Mouse (Mus musculus) liver, embryonic 16.5 days (tissue): Measurements from ENCODE around the gene Noxred1. TPM values are rescaled to one million over a fixed set of nuclear protein-coding genes. Genes with fewer than 3 reads are reported as not detected.

ENCODE experiments used
- ATAC-seq: fragments of 200-750 bp; cut with Nextera tagmentation; 2 replicates; pipeline ENCODE4 v1.8.0; 2017; ENCODE audit warnings: low read depth, mild to moderate bottlenecking, moderate number of reproducible peaks, moderate library complexity
- H3K27ac ChIP-seq: fragments of 300-500 bp; sonication (generic); 2 replicates; pipeline ENCODE4 v1.5.1; 2014; ENCODE audit warnings: mild to moderate bottlenecking, low read length
- H3K27me3 ChIP-seq: fragments of 300-500 bp; sonication (generic); 2 replicates; pipeline ENCODE4 v1.6.1; 2014; ENCODE audit warnings: low read depth, low read length, mixed read lengths; ENCODE audit not compliant: control insufficient read depth, insufficient read depth
- H3K36me3 ChIP-seq: fragments of 300-500 bp; sonication (generic); 2 replicates; pipeline ENCODE4 v1.6.1; 2014; ENCODE audit warnings: mild to moderate bottlenecking; ENCODE audit not compliant: control insufficient read depth, insufficient read depth
- H3K4me1 ChIP-seq: fragments of 300-500 bp; sonication (generic); 2 replicates; pipeline ENCODE4 v1.6.1; 2014; ENCODE audit warnings: low read depth, low read length, mixed read lengths; ENCODE audit not compliant: control insufficient read depth
- H3K4me2 ChIP-seq: fragments of 300-500 bp; sonication (generic); 2 replicates; pipeline ENCODE4 v1.6.1; 2014; ENCODE audit warnings: low read depth, low read length, mixed read lengths
- H3K4me3 ChIP-seq: fragments of 300-500 bp; sonication (generic); 2 replicates; pipeline ENCODE4 v1.5.1; 2014; ENCODE audit warnings: low read depth, mild to moderate bottlenecking, low read length
- H3K9ac ChIP-seq: fragments of 300-500 bp; sonication (generic); 2 replicates; pipeline ENCODE4 v1.6.1; 2014; ENCODE audit warnings: low read depth, low read length
- H3K9me3 ChIP-seq: fragments of 300-500 bp; sonication (generic); replicated peaks from 2 replicates; pipeline ENCODE4 v1.6.1; 2016; ENCODE audit warnings: low read length; ENCODE audit not compliant: control insufficient read depth
- WGBS: fragments of 180-500 bp; shearing (Covaris S2); extraction: QIAGEN DNeasy Blood & Tissue Kit; methylation state at CpG from one replicate; pipeline ENCODE4 v1.1.7; 2014; ENCODE audit not compliant: insufficient replicate concordance; 5-methylcytosine and 5-hydroxymethylcytosine counted together
- polyA plus RNA-seq: library from polyadenylated mRNA; unstranded; fragments of >200 nt; fragmentation: Nextera tagmentation; extraction: Ambion mirVana; gene quantifications from 2 replicates; pipeline ENCODE4 v1.2.1, GENCODE M21; 2015

The Noxred1 gene
- polyA plus RNA-seq, 1 experiment from 2014 or later: 0.25 TPM

- Histone ChIP-seq H3K27ac (no peak overlapping the region), H3K4me2 (no peak overlapping the region), H3K9me3 (no peaks in the 10 kb centered on the region), H3K27me3 (no peaks in the 10 kb centered on the region), H3K36me3 (peaks cover 8% of the 10 kb centered on the region; the same call in 1 of the 2 replicates), H3K4me3 (no peak overlapping the region), H3K4me1 (peaks cover 5% of the 10 kb centered on the region), H3K9ac (no peak overlapping the region)
- WGBS: 85% methylated on average over 6 of the region's 6 CpGs
- no peak for ATAC-seq
These were observed 15.3 kb upstream of the Noxred1 start for GRCm38 (mm10) chr12:87253878-87254277.

DNA sequence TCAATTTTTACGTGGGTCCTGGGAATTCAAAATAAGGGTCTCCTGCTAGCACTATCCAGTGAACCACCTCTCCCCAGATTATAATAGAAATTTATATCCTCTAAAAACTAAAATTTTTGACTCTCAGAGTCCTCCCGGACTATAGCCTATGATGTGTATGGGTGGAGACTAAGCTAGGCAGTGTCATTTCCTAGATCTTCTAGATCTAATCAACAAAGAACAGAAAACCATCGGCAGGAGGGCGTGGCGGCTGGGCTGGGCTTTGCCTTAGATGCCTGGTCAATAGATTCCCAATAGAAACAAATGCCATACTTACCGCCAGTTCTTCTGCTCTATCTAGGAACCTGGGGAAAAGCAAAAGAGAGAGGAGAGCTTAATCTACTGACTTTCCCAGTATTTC, 11.6 kb upstream of the Noxred1 start:
- Histone ChIP-seq H3K4me2 (no peak overlapping the region), H3K27me3 (no peaks in the 10 kb centered on the region), H3K27ac (no peak overlapping the region), H3K4me1 (peaks cover 3% of the 10 kb centered on the region), H3K4me3 (no peak overlapping the region), H3K9me3 (no peaks in the 10 kb centered on the region), H3K36me3 (peaks cover 6% of the 10 kb centered on the region; the same call in 1 of the 2 replicates), H3K9ac (no peak overlapping the region)
- ATAC-seq: peak; percentile 69; the same call in 1 of the 2 replicates
- 49% methylated on average over 6 of the region's 6 CpGs for WGBS

DNA sequence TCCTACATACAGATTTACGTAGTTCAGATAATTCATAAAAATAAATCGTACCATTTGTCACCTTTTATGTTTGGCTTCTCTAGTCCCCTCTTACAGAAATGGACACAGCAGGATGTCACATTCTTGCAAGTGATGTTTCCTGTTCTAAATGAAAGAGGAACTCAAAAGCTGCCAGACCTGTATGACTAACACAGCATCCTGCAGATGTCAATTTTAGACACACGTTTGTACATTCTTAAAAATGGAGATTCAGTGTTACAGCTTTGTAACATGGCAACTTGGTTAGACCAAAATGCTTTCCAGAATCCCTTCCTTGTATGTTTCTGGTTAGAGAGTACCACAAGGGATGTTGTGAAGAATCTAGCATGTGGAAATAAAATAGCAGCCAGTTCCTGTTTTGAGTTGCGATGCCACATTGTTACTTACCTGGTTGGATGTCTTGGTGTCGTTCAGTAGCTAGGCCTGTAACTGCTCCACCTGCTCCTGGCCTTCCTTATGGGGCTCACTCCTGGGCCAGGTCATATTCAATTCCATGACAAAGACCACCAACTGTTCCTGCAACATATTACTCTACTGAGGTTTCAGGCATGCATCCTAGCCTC, 1.5 kb downstream of the Noxred1 start:
- Histone ChIP-seq H3K27ac (no peak overlapping the region), H3K9ac (no peak overlapping the region), H3K4me3 (no peak overlapping the region), H3K36me3 (0 out of 2 replicates have a peak, but pooled peaks cover 2% of the 10 kb centered on the region), H3K4me2 (no peak overlapping the region), H3K27me3 (no peaks in the 10 kb centered on the region), H3K4me1 (no peaks in the 10 kb centered on the region), H3K9me3 (no peaks in the 10 kb centered on the region)
- 35% methylated on average over 5 of the region's 5 CpGs for WGBS
- no peak for ATAC-seq

- Histone ChIP-seq H3K4me2 (no peak overlapping the region), H3K9ac (no peak overlapping the region), H3K27ac (no peak overlapping the region), H3K4me1 (no peaks in the 10 kb centered on the region; the same call in 1 of the 2 replicates), H3K4me3 (no peak overlapping the region), H3K36me3 (no peaks in the 10 kb centered on the region), H3K27me3 (no peaks in the 10 kb centered on the region), H3K9me3 (no peaks in the 10 kb centered on the region)
- no peak for ATAC-seq
These were observed 8.1 kb downstream of the Noxred1 start for GRCm38 (mm10) chr12:87230379-87230895.

DNA sequence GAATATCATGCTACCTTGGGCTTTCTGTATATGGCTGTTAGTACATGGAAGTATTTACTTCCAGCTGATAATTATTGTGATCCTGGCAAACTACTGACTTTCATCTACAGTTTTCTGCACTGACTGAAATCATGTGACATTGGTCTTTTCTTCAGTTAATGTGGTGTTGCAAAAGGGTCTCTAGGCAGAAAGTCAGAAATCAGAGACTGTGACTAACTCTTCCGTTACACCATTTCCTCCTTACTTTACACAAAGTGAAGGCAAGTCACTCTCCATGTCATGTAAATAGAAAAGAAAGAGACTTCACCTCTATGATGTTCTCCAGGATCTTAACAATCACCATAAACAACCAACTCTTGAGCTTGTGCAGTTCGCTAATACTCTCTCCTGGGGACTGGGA, 8.9 kb downstream of the Noxred1 start:
- H3K9me3 ChIP-seq: no peaks in the 10 kb centered on the region
- H3K9ac ChIP-seq: no peak overlapping the region
- H3K27me3 ChIP-seq: no peaks in the 10 kb centered on the region
- no peak overlapping the region for H3K4me3 ChIP-seq
- no peak for ATAC-seq
- no peak overlapping the region for H3K4me2 ChIP-seq
- 68% methylated on average over 2 of the region's 2 CpGs for WGBS
- H3K27ac ChIP-seq: no peak overlapping the region
- no peaks in the 10 kb centered on the region for H3K36me3 ChIP-seq
- H3K4me1 ChIP-seq: no peaks in the 10 kb centered on the region; the same call in 1 of the 2 replicates

DNA sequence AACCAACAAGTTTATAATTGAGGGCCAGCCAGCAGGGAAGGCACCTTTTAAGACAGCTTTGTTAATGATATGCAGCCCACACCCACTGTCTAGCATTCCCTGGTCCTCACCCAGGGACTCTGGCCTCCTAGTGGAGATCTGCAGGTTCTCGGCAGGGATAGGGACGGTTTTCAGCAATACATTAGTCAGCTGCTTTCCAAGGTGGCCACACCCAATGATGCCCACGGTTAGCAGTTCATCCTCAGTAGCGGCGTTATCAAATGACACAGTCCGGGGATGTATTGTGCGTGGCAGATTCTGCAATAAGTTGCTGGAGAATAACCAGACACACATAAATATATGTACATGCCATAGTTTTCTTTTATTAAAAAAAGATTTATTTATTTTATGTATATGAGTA, 11.7 kb downstream of the Noxred1 start:
- Histone ChIP-seq H3K4me2 (no peak overlapping the region), H3K36me3 (no peaks in the 10 kb centered on the region), H3K4me1 (no peaks in the 10 kb centered on the region; the same call in 1 of the 2 replicates), H3K27me3 (no peaks in the 10 kb centered on the region), H3K9ac (no peak overlapping the region), H3K9me3 (no peaks in the 10 kb centered on the region), H3K4me3 (no peak overlapping the region), H3K27ac (no peak overlapping the region)
- no peak for ATAC-seq
- 36% methylated on average over 7 of the region's 7 CpGs for WGBS

- Histone ChIP-seq H3K36me3 (no peaks in the 10 kb centered on the region), H3K27me3 (no peaks in the 10 kb centered on the region), H3K4me3 (no peak overlapping the region), H3K9me3 (no peaks in the 10 kb centered on the region), H3K4me1 (no peaks in the 10 kb centered on the region; the same call in 1 of the 2 replicates), H3K9ac (no peak overlapping the region), H3K4me2 (peak overlapping the region; percentile 38; the same call in 1 of the 2 replicates), H3K27ac (no peak overlapping the region)
- 54% methylated on average over 10 of the region's 10 CpGs for WGBS
- no peak for ATAC-seq
These were observed 13.6 kb downstream of the Noxred1 start for GRCm38 (mm10) chr12:87224950-87225349.

DNA sequence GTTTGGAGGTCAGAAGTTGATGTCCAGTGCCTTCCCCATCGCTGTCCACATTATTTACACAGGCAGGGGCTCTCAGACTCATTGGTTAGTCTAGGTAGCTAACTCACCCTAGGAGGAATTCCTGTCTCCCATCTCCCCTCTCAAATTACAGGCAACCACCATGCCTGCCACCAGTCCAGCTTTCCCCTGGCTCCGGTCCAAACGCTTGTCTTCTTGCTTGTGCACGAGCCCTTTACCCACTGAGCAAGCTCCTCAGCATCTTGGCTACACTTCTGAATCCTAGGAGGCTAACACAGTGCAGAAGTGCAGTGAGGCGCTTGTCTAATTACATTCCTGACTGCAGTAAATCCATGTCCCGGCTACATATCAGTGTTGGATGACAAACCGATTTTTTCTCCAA, 19.2 kb downstream of the Noxred1 start:
- H3K9ac ChIP-seq: no peak overlapping the region
- no peak overlapping the region for H3K4me2 ChIP-seq
- no peak overlapping the region for H3K4me3 ChIP-seq
- H3K36me3 ChIP-seq: no peaks in the 10 kb centered on the region
- no peak overlapping the region for H3K27ac ChIP-seq
- no peaks in the 10 kb centered on the region for H3K27me3 ChIP-seq
- 62% methylated on average over 7 of the region's 7 CpGs for WGBS
- ATAC-seq: no peak
- H3K4me1 ChIP-seq: no peaks in the 10 kb centered on the region
- no peaks in the 10 kb centered on the region for H3K9me3 ChIP-seq

DNA sequence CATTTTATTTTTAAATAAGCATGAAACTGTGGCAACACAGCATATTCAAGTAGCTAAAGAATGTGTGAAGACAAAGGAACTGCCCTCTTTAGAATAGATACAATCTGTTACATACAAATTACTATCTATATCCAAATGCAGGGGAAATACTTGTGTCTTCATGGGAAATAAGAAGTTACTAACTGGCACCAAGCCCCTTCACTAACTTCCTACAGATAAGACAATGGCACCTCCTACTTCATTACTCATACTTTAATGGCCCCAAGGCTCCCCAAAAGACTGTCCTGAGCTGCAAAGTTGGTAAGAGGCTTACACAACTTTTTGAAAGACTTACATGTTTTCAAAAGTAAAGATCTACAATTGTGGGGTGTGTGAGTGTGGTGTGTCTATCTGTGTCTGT, 20.9 kb downstream of the Noxred1 start:
- no peaks in the 10 kb centered on the region for H3K36me3 ChIP-seq
- no peak for ATAC-seq
- no peaks in the 10 kb centered on the region for H3K4me1 ChIP-seq
- no peak overlapping the region for H3K27ac ChIP-seq
- no peak overlapping the region for H3K4me2 ChIP-seq
- no peaks in the 10 kb centered on the region for H3K9me3 ChIP-seq
- no peak overlapping the region for H3K9ac ChIP-seq
- no peaks in the 10 kb centered on the region for H3K27me3 ChIP-seq
- H3K4me3 ChIP-seq: no peak overlapping the region
